Mouse (Mus musculus) cerebellum, postnatal 14 days (tissue): Measurements from ENCODE around the gene B4galt2.
A peak's percentile ranks its signal among the peaks of the same experiment; 100 is the strongest.

ENCODE experiments used
- DNase-seq, 2 experiments: peaks; one replicate each; pipeline ENCODE4 v3.0.0; 2021; ENCODE audit warnings: mixed read lengths in 2 of 2

The B4galt2 gene

DNA sequence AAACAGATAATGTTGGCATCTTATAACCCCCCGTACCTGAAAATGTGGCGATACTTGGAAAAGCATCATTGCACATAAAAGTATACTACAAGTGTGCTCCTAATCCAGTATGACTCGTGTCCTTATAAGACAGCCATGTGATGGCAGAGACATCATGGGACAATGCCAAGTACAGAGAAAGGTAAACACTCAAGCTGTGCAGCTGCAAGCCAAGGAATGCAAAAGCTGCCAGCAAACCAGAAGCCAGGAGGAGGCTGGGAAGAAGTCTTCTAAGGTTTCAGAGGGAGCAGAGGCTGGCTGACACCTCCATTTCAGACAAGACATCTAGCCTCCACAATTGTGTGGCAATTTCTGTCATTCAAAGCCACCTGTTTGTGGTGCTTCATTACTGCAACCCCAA lies 22.9 kb upstream of the B4galt2 start:
- no peak for DNase-seq

DNA sequence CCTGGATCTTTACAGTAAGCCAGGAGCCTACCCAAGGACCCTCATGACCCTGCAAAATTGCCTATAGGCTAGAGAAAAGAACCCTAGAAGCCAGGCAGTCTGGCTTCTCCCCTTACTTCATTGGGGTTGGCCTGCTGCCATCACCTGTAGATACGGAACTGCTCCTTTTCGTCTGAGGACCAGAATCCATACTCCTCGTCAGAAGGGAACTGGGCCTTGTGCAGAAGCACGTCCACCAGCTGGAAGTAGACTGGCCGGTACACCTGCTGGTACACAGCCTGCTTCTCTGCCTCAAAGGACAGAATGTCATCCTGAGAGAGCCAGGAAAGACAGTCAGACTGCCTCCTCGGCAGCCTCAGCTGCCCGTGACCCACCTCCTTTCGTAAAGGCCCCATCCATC lies 21.5 kb upstream of the B4galt2 start:
- peak in 1 of 2 experiments; percentile 63 for DNase-seq

DNA sequence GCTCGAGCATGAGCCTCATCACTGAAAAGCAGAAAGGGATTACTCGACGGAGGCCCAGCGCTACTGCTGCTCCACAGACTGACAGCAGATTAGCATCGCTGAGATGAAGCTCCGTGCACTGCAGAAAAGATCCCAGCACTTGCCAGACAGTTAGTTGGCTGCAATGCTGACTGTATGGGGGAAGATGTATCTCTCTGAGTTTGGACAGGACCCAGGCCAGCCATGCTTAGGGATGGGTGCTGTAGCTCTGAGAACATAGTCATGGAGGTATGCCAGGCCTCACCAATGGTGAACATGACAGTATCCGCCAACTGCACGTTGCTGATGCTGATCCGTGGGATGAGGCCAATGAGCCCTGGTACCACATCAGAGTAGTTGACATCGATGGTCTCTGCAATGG lies 20.8 kb upstream of the B4galt2 start:
- DNase-seq = no peak

DNA sequence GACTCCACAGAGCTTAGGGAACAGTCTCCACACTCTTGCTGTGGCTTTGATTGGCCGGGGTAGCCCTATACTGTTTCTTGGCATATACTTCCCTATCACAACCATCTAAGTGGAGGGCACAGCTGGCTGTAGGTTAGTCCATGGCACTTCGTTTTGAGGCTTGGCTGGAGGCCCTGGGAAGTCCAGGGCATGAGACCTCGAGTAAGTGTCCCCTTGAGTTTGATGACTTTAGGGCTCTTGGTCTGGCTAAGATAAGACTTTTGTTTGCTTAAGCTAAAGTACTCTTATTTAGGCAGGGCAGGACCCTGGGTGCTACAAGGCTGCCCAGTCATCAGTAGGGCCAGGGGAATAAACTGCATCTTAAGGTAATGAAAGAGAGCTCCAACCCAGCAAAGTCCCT lies 14.8 kb upstream of the B4galt2 start:
- DNase-seq = no peak

DNA sequence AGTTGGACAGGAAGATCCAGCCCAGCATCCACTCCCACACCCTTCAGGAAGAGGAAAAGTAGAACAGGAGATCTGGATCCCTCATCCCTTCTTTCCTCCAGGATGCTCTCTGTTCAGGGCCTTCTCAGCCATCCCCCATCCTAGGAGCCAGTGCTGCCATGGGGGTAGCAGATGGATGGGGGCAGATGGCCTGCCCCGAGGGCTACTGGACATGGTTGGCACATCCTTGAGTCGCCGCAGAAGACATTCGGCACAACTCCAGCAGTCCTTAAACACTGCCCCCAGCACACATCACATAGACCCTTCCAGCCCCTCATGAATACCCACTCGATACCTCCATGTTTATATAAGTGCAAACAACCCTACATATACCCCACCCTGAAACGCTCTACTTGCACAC lies 12.7 kb upstream of the B4galt2 start:
- DNase-seq = peak; percentile 83 to 84

DNA sequence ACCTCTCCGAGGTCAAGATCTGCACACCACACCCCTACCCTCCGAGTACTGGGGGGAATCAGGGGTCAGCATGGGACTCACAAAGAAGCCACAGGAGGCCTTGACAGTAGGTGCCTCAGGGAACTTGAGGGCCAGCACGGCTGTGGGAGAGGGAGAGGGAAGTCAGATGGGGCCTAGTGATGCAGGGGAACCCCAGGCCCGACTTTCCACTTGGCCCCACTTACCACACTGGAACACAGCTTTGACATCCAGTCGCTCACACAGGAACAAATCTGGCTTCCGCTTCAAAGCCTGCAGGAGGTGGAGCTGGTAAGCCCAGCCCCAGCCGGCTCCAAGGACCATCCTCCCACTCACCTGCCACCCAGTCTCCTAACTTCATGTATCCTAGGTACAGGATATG lies 12.1 kb upstream of the B4galt2 start:
- DNase-seq = peak in 1 of 2 experiments; percentile 40

DNA sequence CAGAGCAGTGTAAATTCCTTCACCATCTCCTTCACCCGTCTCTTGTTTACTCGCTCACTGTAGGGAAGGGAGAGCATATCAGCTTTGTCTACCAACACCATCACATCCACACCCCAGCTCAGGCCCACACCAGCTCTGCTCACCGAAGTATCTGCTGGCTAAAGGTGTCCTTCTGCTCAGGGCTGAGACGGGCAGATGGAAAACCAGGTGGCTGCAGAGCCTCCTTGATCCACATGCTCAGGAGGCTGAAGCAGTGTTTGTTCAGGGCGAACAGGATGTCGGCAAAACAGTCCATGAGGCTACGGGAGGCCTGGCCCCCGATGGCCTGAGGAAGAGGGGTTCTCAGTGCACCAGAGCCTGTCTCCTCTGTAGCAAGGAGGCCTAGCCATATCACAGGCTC lies 11.3 kb upstream of the B4galt2 start:
- no peak for DNase-seq

DNA sequence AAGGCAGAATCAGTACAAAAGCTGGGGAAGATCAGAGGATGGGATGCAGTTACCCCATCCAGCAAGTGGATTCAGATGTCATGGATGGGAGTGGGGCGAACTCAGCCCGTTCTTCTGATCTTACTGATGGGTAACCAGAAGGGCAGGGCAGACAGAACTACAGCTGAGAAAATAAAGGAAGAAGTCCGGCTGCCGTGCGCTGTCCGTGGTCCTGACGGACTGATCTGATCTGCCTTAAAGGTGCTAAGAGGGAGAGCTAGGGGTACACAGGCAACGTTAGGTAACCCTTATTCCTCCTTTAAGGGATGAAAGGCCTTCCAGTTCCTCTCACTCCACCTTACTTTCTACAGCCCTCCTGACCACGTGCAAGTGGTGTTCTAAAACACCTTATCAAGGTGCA lies 10.1 kb upstream of the B4galt2 start:
- DNase-seq = peak in 1 of 2 experiments; percentile 12

DNA sequence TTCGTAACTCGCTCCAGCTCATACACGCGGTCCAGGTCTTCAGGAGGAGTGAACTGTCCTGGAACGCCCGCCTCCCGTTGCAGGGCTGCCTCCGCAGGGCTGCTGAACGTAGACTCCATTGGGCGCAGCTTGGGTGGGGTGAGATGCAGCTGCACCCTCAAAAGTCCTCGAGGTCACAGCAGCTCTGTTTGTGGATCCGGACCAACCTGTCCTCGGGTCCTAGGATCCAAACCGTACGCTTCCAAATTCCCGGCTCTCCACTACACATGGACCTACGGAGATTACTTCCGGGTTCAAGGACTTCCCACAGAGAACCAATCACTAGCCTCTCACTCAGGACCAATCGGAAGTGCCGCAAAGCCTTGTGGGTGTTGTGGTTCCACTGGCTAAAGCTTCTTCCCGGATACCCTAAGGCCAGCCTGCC lies 8.5 kb upstream of the B4galt2 start, which contains the start of gene Dph2:
Dph2 (minus strand) TSS at position 295 of the 424 bp plus-strand sequence.
- peak; percentile 86 to 91 for DNase-seq

DNA sequence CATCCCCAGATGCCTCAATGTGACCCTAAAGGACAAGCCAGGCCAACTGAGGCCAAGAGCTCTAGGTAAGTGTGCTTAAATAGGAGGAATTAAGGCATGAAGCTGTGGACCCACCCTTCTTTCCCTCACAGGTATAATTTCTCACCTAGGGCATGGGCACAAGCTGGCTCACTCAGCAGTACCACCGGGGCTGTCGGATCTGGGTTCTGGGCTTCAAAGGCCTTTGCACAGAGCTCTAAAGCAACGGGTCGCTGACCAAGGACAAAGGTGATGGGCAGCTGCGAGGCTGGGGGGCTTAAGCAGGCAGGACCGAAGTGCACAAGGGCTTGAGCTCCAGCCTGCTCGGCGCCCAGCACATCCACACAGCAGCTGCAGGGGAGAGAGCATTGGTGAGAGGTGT lies 7.5 kb upstream of the B4galt2 start:
- DNase-seq = no peak

DNA sequence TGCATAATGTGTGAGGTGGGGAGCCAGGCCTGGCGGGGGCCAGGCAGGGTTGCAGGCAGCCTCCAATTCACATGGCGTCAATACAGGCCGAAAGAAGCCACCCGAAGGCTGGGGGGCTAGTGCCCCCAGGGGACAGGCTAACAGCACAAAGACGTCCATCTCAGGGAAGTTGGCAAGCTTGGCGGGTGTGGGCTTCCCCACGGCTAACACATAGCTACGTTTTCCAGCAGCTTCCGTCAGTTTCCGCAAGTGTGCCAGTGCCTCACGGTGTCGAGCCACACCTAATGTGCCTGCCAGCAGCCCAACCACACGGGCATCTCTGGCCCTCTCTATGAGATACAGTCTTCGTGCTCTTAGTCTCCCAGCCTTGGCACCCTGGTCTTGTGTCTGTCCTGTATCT lies 6.7 kb upstream of the B4galt2 start:
- no peak for DNase-seq

DNA sequence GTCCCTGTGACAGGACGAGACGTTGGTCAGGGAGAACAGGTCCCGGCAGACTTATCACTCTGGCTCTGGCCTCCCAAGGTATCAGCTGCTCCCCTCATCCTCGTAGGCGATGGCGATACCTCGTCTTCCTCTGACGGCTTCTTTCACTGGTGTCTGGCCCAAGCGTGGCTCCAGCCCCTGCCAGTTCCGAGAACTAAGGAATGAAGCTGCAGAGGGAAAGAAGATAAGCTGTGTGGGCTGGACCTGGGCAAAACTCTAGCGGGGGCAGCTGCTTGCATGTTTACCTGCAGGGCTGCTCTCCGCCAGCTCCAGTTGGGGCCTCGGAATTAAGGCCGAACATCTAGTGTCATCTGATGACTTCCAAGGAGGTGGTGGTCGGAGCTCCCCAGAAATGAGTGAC lies 6.2 kb upstream of the B4galt2 start:
- DNase-seq = no peak

DNA sequence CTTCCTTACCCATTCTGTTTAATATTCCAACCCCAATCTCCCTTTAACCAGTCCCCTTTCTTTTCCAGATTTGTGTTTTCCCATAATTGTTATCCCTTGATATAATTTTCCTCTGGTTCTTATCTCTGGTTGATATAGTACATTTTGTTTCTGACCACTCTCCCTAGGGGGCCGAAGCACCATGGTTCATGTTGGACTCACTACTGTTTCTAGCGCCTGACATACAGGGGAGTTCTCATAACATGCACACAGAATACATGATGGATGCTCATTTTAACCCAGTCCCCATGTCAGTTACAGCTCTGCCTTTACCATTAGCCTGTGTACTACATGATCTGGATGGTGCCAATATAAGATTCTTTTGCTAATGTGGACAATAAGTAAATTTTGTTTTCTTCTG lies 4.6 kb upstream of the B4galt2 start:
- no peak for DNase-seq

DNA sequence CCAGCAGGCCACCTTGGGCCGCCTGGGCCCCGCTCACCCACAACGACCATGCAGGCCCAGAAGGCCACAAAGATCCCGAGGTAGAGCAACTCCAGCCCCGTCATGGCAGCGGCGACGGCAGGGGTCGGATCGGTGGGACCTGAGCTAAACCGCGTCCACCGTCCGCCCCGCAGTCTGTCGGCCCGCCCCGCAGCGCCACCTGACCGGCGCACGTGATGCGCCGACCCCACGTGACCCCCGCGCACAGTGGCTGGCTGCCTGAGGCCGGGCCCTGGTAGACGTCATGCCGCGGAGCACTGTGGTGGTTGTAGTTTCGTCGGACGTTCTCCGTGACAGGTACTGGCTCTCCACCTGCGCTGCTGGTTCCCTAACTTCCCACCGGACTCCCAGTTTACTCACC lies 3.8 kb upstream of the B4galt2 start, which contains the start of gene Atp6v0b:
Atp6v0b (minus strand) TSS at position 201 of the 400 bp plus-strand sequence.
- peak; percentile 98 for DNase-seq

DNA sequence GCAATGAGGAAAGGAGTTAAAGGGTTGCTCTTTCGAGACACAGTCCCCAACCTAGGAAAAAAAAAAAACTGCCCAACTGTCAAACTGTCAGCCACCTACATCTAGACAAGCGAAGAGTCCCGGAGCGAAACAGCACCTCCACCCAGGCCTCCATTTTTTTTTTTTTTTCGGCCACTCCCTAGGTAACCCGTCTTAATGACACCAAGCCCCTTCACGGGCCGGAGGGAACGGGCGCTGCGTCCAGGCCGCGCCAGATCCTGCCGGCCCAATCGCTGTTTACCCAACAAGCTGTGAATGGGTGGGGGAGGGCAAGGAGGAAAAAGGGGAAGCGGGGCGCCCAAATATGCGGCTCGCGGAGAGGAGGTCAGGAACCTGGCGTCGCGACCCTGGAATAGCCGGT lies 3.4 kb upstream of the B4galt2 start:
- DNase-seq = peak in 1 of 2 experiments; percentile 56

DNA sequence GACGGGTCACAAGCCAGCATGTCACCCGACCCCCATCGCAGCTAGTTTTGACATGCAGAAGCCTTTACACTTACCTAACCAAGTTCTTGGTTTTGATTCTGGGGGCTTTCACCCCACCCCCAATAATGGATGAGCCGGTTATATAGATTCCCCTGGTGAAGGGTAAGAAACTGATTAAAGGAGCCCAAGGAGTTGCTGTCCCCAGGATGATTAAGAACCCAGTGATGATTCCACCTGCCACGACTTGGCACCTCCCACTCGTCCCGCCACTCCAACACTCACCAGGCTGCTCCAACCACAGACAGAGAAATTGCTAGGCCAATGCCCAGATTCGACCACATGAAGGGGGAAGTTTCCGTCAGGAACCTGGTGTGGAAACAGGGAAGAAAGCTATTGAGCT lies 2.7 kb upstream of the B4galt2 start:
- DNase-seq = no peak

DNA sequence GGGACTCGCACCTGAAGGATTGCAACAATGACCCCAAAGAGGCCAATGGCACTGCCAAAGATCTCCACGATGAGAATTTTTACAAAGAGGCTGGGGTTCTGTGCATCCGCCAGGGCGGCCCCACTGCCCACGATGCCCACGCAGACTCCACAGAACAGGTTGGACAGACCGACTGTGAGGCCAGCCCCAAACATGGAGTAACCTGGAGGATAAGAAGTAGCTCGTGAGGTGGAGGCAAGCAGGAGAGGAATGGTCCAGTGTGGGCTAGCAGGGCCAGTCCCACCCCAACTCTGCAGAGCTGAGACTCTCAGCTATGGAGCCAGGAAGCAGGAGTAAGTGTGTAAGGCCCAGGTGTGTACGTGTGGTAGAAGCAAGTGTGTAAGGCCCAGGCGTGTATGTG lies 1.8 kb upstream of the B4galt2 start:
- DNase-seq = no peak

DNA sequence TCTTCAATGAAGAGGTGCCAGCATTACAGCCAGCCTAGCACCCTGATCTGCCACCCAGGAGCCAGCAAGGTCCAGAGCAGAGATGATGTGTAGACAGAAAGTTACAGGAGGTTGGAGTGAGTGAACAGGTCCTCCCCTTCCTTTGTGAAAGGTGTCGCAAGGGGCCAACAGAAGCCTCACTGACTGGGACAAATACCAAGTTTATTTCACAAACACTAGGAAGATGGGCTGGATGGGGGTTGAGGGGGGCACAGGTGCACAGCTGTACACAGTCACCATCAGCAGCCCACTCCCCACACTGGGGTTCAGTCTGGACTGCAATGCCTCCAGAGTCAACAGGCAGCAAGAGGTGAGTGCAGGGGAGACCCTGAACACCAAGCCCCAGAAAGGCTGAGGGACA lies 859 bp upstream of the B4galt2 start:
- no peak for DNase-seq

DNA sequence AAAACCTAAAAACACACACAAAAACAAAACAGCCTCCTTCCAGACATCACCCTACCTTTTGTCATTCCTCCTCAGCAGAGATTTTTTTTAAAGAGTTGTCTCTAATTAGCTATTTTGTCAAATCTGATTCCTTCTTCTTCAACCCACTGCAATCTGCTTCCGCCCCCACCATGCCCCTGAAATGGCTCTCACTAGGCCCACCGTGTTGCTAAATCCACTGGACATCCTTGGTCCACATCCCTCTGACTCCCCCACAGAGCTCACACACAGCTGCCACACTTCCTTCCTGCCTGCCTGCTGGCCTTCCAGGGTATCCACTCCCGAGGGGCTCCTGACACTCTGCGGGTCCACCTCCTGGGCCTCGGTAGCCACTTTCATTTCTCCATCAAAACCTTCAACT lies 4.6 kb downstream of the B4galt2 start:
- no peak for DNase-seq

DNA sequence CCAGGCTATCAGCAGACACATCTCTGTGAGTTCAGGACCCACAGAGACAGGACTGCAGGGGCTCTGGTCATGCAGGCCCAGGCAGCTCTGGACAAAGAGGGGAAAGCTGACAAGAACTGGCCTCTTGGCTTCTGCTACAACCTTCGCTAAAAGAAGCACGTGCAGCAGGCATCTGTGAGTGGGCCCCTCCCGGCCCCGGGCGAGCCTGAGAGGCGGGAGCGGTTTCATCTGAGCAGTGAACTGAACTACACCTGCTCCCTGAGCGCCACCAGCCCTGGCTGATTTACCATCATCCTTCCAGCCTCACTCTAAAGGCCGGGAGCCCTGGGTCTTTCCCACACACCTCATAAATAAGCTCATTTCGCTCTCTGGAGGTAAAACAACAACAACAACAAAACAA lies 5.0 kb downstream of the B4galt2 start:
- no peak for DNase-seq

DNA sequence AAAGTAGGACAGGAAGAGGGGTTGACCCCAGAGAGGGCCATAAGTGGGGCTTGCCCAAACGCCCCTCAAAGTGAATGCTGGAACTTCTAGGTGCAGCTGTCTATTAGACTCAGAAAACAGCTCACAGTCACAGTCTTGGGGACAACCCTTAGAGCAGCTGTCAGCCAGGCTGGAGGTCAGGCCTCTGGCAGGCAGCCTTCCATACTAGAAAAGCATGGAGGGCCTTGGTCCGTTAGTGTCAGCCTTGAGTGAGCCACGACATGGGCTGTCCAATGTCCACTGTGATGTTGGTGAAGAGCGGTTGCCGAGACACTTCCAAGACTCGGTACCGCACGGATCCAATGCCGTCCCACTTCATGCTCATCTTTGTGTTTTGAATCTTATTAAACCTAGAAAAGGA lies 9.7 kb downstream of the B4galt2 start:
- no peak for DNase-seq

DNA sequence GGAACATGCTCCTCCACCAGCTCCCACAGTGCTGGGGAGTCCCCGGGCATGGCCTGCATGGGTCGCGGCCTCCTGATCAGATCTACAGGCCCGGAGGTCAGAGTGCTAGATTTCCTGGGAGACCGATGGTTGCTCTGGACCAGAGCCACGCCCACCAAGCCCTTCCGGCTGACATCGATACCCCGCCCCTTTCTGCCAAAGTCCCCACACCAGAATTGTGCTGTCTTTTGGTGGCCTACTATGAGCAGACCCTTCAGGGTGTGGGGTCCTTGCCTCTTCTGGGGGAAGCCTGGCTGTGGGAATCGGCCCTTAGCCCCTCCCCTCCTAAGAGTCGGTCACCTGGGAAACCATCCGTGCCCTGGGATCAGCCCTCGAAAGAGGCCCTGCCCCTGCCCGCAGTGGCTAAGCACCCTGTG lies 10.8 kb downstream of the B4galt2 start, which contains the start of gene Ccdc24:
Ccdc24 (minus strand) TSS at position 87 of the 416 bp plus-strand sequence.
- DNase-seq = no peak

DNA sequence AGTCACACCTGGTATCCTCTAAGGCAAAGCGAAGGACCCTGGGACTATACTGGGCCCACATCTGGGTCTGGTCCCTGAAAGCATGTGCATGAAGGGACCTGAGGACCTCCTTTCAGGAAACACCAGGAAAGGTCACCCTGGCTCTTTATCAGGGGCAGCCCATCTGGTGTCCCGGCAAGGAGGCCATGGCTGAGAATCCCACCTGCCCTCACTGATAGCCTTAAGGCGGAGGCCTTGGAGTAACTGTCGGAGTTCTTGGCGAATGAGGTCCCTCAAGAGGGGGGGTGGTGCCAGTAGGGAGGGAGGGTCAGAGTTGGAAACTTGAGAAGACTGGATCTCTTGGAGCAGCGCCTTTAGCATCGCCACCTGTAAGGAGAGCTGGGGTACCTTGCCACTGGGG lies 11.5 kb downstream of the B4galt2 start:
- DNase-seq = no peak

DNA sequence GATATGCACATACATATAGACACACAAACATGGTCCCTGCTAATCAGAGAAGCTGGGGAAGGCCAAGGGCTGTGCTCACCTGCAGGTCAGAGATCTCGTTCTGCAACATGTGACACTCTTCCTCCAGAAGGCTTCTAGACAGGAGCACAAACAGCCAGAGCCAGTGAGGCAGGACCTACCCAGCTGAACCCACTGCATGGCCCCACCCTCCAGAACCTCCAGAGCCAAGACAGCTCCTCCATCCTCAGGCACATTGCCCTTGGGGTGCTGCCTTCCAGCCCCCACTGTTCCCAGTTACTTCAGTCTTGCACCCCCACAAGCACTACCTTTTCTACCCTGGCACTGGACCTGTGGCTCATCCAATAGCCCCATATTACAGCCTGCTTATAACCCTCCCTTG lies 12.8 kb downstream of the B4galt2 start:
- no peak for DNase-seq

DNA sequence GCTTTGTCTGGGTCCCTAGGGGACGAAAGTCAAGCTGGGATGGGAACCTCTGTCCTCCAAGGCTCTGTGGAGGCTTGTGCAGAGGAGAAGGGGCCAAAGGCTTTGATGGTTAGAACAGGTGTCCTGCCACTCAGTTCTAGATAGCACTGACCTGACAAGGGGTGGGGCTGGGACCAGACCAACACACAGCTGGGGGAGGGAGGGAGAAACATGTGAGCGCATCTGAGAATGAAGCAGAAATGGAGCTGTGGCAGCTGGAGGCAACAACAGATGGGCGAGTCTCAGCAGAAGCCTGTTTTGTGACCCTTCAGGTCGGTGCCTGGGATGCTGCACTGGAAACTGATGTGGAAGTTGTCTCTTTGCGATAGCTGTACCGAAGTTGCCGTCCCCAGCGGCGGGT lies 14.0 kb downstream of the B4galt2 start:
- no peak for DNase-seq

DNA sequence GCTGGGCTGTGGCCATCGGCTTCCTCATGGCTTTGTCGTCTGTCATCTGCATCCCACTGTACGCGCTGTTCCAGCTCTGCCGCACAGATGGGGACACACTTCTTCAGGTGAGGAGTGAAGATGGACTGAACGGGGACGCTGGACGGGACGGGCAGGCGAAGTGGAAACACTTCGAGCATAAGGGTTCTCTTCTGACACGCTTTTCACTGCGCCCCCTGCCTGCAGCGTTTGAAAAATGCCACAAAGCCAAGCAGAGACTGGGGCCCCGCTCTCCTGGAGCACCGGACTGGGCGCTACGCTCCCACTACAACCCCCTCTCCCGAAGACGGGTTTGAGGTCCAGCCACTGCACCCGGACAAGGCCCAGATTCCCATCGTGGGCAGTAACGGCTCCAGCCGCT lies 15.5 kb downstream of the B4galt2 start:
- peak; percentile 75 to 83 for DNase-seq
